Mouse (Mus musculus) heart, adult 2 months (tissue): ENCODE measurements around the gene Ccdc151.

Experiments used
- EP300 ChIP-seq: fragments of 200-500 bp; IDR thresholded peaks from 2 replicates; pipeline ENCODE4 v1.6.1; 2011; ENCODE audit warnings: low read depth, low read length, control low read depth; ENCODE audit not compliant: insufficient read depth
- POLR2A ChIP-seq: fragments of 200-500 bp; IDR thresholded peaks from 2 replicates; pipeline ENCODE4 v1.6.1; 2011; ENCODE audit warnings: mild to moderate bottlenecking, low read depth, low read length, control low read depth; ENCODE audit not compliant: insufficient read depth

DNA sequence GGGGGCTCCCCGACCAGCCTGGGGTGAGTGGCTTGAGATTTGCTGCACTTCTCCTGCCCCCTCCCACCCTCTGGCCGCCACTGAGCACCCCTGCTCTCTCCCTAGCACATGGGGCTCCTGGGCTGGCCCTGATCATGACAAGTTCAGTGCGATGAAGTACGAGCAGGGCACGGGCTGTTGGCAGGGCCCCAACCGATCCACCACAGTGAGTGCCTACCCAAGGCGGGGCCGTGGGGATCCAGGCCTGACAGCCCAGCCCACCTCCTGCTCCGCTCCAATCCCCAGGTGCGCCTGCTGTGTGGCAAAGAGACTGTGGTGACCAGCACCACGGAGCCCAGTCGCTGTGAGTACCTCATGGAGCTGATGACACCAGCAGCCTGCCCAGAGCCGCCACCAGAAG is 10.3 kb upstream of the Ccdc151 start:
- TF ChIP-seq EP300 = no peak
- no peak for TF ChIP-seq POLR2A
